ENCODE assay signal across 8 mouse cellular contexts in the genomic region with DNA sequence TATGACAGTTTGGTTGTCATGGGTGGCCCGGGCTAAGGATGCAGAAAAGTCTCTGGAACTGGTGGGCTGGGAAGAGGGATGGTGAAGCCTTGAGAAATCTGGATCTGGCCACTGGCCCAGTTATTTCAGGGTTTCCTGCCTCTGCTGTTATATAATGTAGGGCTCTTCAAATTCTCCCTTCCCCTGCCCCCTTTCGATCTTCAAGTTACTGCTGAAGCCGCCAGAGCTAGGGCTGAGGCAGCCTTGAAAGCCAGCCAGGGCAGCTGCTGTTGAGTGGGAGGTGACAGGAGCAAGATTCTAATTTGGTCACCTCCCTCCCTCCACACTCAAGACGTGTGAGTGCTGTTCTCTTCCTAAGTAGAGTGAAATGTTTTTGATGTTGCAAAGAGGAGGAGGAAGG. TPM values are rescaled to one million over a fixed set of nuclear protein-coding genes. Genes with fewer than 3 reads are reported as not detected.
DNase-seq lines count a peak whose midpoint lies in the region; ATAC-seq lines count a peak whose summit lies in the region.

No protein-coding gene starts in this region.

- no peak for ATAC-seq in megakaryocyte progenitor cell, adult 5-6 weeks (replicated peaks; ENCODE audit: poor library complexity)
- no peak for ATAC-seq in hindbrain, embryonic 12.5 days (ENCODE audit: low FRiP score)

- H3K4me2 ChIP-seq in hindbrain, embryonic 12.5 days (replicated peaks), result no peak overlapping the region

- no peak overlapping the region for H3K9ac ChIP-seq in hindbrain, embryonic 12.5 days

- H3K4me3 ChIP-seq in hindbrain, embryonic 12.5 days, result no peak overlapping the region

- WGBS in hindbrain, embryonic 12.5 days, result 81% methylated on average over 4 of the region's 4 CpGs

- DNase-seq in brain, adult 2 months (ENCODE audit: low read depth, low spot score), result peak; percentile 96
- peak; percentile 51 to 72 for DNase-seq in gastrocnemius, postnatal 36 days
- peak; percentile 69 for DNase-seq in layer of hippocampus, adult 11-12 months (ENCODE audit: low spot score)
- peak; percentile 43 for DNase-seq in lung, postnatal 14 days
- no peak for DNase-seq in cerebellum, adult 9-11 months
- DNase-seq in spleen, adult 18-20 months, result no peak

- H3K36me3 ChIP-seq in hindbrain, embryonic 12.5 days, result no peaks in the 10 kb centered on the region

- no peaks in the 10 kb centered on the region for H3K9me3 ChIP-seq in hindbrain, embryonic 12.5 days (replicated peaks)

- H3K4me1 ChIP-seq in hindbrain, embryonic 12.5 days, result no peaks in the 10 kb centered on the region

- no peak overlapping the region for H3K27ac ChIP-seq in hindbrain, embryonic 12.5 days

- intact Hi-C loops in gastrocnemius, postnatal 36 days (cut with DNase I), result loop anchor here (10.0 kb wide), 1 partner anchor 88 kb away; a partner anchor contains a TSS

- no peaks in the 10 kb centered on the region for H3K27me3 ChIP-seq in hindbrain, embryonic 12.5 days

RNA-seq across cellular contexts. Expression of a gene that starts 46.8 kb away (rescaled TPM):
- total RNA-seq in gastrocnemius, postnatal 36 days (2021), result 100 to 1,000 TPM; 252 to 293 TPM
- total RNA-seq in megakaryocyte progenitor cell, adult 5-6 weeks (2015), result not detected in 2 replicates
- not detected in 2 replicates for total RNA-seq in megakaryocyte progenitor cell, adult 5-6 weeks (2017)
- polyA plus RNA-seq in hindbrain, embryonic 12.5 days (2016; fragmentation: Nextera tagmentation; extraction: Ambion mirVana), result 0.08 and 0.76 TPM in 2 replicates

RNA-seq across cellular contexts. Expression of a gene that starts 57.5 kb away (rescaled TPM):
- total RNA-seq in gastrocnemius, postnatal 36 days (2021), result not detected
- not detected in 2 replicates for total RNA-seq in megakaryocyte progenitor cell, adult 5-6 weeks (2015)
- not detected in 2 replicates for total RNA-seq in megakaryocyte progenitor cell, adult 5-6 weeks (2017)
- polyA plus RNA-seq in hindbrain, embryonic 12.5 days (2016; fragmentation: Nextera tagmentation; extraction: Ambion mirVana), result 0.62 and 1.1 TPM in 2 replicates

Comparison
In these comparisons a context has a peak if more than half of its experiments do, and no peak if none do; other contexts are left out.
1. DNase-seq: peak in brain, adult 2 months (single experiment), gastrocnemius, postnatal 36 days (2 of 2), layer of hippocampus, adult 11-12 months (single experiment) and lung, postnatal 14 days (single experiment); none in cerebellum, adult 9-11 months (single experiment) and spleen, adult 18-20 months (0 of 2).
2. RNA of a gene that starts 46.8 kb away (total RNA-seq): 252 to 293 TPM in gastrocnemius, postnatal 36 days; not detected in megakaryocyte progenitor cell, adult 5-6 weeks; every median in the first group is over 100 times any median in the second.